Mouse (Mus musculus) midbrain, embryonic 16.5 days (tissue): ENCODE data around the gene Zcchc24. TPM values are rescaled to one million over a fixed set of nuclear protein-coding genes. Genes with fewer than 3 reads are reported as not detected.
A peak's percentile ranks its signal among the peaks of the same experiment; 100 is the strongest.

Experiments used
- ATAC-seq: fragments of 200-750 bp; cut with Nextera tagmentation; 2 replicates; pipeline ENCODE4 v1.8.0; 2017; ENCODE audit warnings: moderate TSS enrichment
- H3K27ac ChIP-seq: fragments of 300-500 bp; sonication (generic); 2 replicates; pipeline ENCODE4 v1.5.1; 2014; ENCODE audit warnings: mild to moderate bottlenecking, low read length, mixed read lengths
- H3K27me3 ChIP-seq: fragments of 300-500 bp; sonication (generic); 2 replicates; pipeline ENCODE4 v1.6.1; 2014; ENCODE audit warnings: low read depth, low read length, mixed read lengths; ENCODE audit not compliant: control insufficient read depth, insufficient read depth
- H3K36me3 ChIP-seq: fragments of 300-500 bp; sonication (generic); 2 replicates; pipeline ENCODE4 v1.6.1; 2014; ENCODE audit warnings: mild to moderate bottlenecking, low read length, moderate library complexity, mixed read lengths; ENCODE audit not compliant: control insufficient read depth, insufficient read depth
- H3K4me1 ChIP-seq: fragments of 300-500 bp; sonication (generic); 2 replicates; pipeline ENCODE4 v1.6.1; 2014; ENCODE audit warnings: mild to moderate bottlenecking, low read length, mixed read lengths; ENCODE audit not compliant: control insufficient read depth, insufficient read depth
- H3K4me2 ChIP-seq: fragments of 300-500 bp; sonication (generic); 2 replicates; pipeline ENCODE4 v1.6.1; 2014; ENCODE audit warnings: mild to moderate bottlenecking, low read length, mixed read lengths
- H3K4me3 ChIP-seq: fragments of 300-500 bp; sonication (generic); 2 replicates; pipeline ENCODE4 v1.5.1; 2014; ENCODE audit warnings: low read depth, mild to moderate bottlenecking, low read length, moderate library complexity, mixed read lengths
- H3K9ac ChIP-seq: fragments of 300-500 bp; sonication (generic); 2 replicates; pipeline ENCODE4 v1.6.1; 2014; ENCODE audit warnings: low read depth, low read length, mixed read lengths
- H3K9me3 ChIP-seq: fragments of 300-500 bp; sonication (generic); replicated peaks from 2 replicates; pipeline ENCODE4 v1.6.1; 2014; ENCODE audit warnings: mild to moderate bottlenecking, low read length, mixed read lengths; ENCODE audit not compliant: control insufficient read depth, poor library complexity, severe bottlenecking
- WGBS: fragments of 180-500 bp; shearing (Covaris S2); extraction: QIAGEN DNeasy Blood & Tissue Kit; methylation state at CpG from one replicate; pipeline ENCODE4 v1.1.7; 2014; 5-methylcytosine and 5-hydroxymethylcytosine counted together
- polyA plus RNA-seq: library from polyadenylated mRNA; unstranded; fragments of >200 nt; fragmentation: Nextera tagmentation; extraction: Ambion mirVana; gene quantifications from 2 replicates; pipeline ENCODE4 v1.2.1, GENCODE M21; 2015

The Zcchc24 gene
- polyA plus RNA-seq, 1 experiment from 2014 or later, result 12.2 TPM

DNA sequence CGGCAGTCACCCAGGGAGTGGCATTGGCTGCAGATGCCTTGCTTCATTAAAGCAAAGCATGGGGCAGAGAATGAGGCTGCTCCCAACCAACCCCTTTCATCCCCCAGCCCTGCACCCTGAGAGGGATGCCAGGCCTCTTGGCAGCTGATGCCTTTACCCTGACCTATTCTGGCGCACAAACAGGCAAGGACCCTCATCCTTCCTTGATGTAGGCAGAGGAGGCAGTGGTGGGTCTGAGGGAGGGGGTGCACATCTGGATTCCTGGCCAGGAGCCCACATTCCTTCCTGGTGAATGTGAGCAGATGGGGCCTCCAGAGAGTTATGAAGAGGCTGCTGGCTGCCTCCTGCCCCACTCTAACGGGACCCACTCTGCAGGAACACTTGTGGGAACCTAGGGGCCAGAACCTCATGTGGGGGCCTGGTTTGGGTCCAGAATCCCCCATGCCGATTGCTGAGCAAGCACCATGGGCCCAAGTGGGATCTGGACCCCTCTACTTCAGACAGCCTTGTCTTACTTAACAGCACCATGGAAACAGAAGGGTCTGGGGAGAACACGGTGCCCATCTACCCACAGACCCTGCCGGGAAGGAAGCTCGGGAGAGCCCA is 12.4 kb downstream of the Zcchc24 start:
- ATAC-seq, result 0 out of 2 replicates have a peak, but pooled peaks have one; percentile 39
- H3K27ac ChIP-seq, result peak overlapping the region; percentile 31; the same call in 1 of the 2 replicates

DNA sequence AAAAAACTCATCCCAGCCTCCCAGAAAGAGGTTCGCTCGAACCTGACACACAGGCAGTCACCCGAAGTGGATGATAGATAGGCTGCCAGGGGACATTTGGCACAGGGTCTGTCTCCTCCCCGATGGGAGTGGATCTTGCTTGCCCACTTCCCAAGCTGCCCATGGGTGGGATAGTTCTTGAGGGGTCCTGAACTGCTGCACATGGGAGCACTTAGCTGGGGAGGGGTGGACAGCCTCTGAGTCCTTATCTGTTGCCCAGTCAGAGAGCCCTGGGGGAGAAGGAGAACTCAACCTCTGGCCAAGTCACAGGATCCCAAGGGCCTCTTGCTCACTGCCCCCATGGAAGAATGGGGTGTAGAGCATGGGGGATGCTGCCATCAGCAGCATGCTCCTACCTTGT is 13.3 kb downstream of the Zcchc24 start:
- ATAC-seq, result no peak
- Histone ChIP-seq H3K9me3 (no peaks in the 10 kb centered on the region), H3K9ac (no peak overlapping the region), H3K36me3 (no peaks in the 10 kb centered on the region), H3K4me2 (no peak overlapping the region), H3K27ac (no peak overlapping the region), H3K4me3 (no peak overlapping the region), H3K27me3 (no peaks in the 10 kb centered on the region), H3K4me1 (peaks cover 12% of the 10 kb centered on the region)
- WGBS, result 56% methylated on average over 4 of the region's 4 CpGs

More for the DNA sequence above, 12.4 kb downstream of the Zcchc24 start:
- no peak overlapping the region for H3K9ac ChIP-seq
- H3K27me3 ChIP-seq, result no peaks in the 10 kb centered on the region
- H3K36me3 ChIP-seq, result no peaks in the 10 kb centered on the region
- peaks cover 12% of the 10 kb centered on the region for H3K4me1 ChIP-seq
- H3K9me3 ChIP-seq, result no peaks in the 10 kb centered on the region
- WGBS, result 71% methylated on average over 7 of the region's 7 CpGs
- H3K4me2 ChIP-seq, result no peak overlapping the region
- H3K4me3 ChIP-seq, result no peak overlapping the region

DNA sequence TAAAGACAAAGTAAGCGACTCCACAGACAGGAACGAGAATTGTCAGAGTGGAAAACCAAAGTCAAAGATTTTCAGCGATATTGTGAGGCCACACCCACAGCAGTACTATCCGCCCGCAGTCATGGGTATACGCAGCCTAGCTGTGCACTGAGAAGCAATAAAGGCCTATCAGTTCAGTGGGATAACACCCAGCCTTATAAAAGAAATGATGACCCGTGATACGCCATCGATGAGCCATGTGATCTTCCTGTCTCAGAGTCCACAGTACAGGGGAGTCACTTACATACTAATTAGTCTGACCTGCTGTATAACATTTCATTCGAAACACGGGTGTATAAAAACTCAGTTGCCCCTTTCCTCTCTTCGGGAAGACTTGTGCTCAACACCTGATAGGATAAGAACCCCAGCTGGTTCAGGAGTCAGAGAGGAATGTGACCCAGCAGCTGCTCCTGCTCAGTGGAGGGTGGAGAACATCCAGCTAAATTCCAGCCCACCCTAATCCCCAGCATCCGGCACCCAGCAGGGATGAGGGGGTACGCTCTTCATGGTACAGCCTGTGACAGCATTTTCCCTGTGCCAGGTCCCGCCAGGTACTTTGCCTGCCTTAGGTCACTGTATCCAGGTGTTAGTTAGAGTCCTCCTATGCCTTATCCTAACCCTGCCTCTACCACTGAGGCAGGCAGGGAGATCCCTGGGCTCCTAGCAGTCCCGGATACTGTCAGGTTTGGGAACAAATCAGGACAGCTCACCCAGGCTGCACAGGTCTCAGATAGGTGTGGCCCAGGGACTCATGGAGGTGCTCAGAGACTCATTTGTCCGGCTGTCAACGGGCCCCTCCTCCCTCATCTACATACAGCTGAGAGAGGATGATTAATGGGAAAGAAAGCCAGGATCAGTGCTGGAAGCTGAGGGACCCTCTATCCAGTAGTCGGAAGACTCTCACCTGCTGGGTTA is 14.0 kb downstream of the Zcchc24 start:
- Histone ChIP-seq H3K9me3 (no peaks in the 10 kb centered on the region), H3K36me3 (no peaks in the 10 kb centered on the region), H3K4me2 (no peak overlapping the region), H3K27me3 (no peaks in the 10 kb centered on the region), H3K9ac (no peak overlapping the region), H3K4me3 (no peak overlapping the region), H3K4me1 (peaks cover 12% of the 10 kb centered on the region), H3K27ac (no peak overlapping the region)
- 37% methylated on average over 19 of the region's 19 CpGs for WGBS
- no peak for ATAC-seq

DNA sequence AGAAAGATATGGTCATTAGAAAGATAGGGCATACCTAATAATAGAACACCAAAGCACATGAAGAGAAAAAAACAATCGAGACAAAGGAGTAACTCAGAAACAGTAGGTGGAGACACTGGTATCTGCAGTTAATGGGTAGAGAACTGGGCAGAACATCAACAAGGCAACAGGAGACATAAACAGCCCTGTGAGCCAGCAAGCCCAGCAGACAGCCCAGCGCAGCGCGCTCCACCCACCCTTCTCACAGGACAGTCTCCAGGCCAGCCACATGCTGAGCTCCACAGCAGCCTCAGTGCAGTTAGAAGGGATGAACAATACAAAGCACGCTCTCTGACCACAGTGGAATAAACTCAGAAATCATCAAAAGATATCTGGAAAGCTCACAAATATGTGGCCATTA is 15.8 kb downstream of the Zcchc24 start:
- Histone ChIP-seq H3K4me1 (peaks cover 12% of the 10 kb centered on the region), H3K4me2 (no peak overlapping the region), H3K27me3 (no peaks in the 10 kb centered on the region), H3K4me3 (no peak overlapping the region), H3K36me3 (no peaks in the 10 kb centered on the region), H3K27ac (no peak overlapping the region), H3K9ac (no peak overlapping the region), H3K9me3 (no peaks in the 10 kb centered on the region)
- ATAC-seq, result no peak
- WGBS, result 37% methylated on average over 5 of the region's 5 CpGs

DNA sequence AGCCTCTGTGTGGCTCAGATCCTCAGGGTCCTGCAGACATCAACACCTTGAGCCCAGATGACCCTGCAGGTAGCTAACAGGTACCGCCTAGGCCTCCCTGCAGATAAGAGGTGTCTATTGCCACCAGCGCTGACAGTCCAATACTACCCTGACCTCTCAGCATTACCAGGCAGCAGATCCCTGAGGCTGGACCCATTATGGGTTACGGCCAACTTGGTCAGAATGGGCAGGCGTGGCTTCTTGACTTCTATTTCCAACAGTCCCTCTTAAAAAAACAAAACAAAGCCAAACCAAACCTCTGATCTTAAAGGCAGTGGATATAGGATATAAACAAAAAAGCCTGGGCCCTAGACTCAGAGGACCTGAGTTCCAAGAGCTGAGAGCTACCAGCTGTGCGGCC is 17.8 kb downstream of the Zcchc24 start:
- Histone ChIP-seq H3K4me3 (no peak overlapping the region), H3K36me3 (no peaks in the 10 kb centered on the region), H3K27ac (no peak overlapping the region), H3K9ac (no peak overlapping the region), H3K27me3 (no peaks in the 10 kb centered on the region), H3K4me1 (peaks cover 5% of the 10 kb centered on the region; the same call in 1 of the 2 replicates), H3K9me3 (no peaks in the 10 kb centered on the region), H3K4me2 (no peak overlapping the region)
- no peak for ATAC-seq
- WGBS, result 88% methylated on average over 5 of the region's 5 CpGs

DNA sequence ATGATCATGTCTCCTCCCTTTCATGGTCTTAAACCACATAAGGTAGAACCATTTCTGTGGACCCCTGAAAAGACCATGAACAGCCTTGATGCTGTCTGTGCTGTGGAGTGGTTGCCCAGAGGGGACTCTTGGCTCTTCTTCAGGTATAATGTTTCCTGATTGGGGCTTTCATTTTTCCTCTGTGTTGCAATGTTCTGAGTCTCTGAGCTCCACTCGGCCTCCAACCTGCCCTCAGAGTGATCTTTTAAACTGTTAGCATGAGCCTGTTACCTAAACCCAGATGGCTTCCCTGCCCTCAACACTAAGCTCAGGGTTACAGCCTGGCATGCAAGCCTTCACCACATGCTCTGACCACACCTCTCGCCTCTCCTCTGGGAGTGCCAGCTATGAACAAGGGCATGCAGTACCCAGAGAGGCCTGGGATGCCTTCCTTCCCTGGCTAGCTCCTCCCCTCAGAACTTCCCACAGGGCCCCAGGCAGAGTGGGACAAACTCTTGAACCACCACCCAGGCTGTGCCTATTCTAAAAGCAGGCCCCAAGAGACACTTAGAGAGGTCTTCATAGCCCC is 18.3 kb downstream of the Zcchc24 start:
- peaks cover 3% of the 10 kb centered on the region; the same call in 1 of the 2 replicates for H3K4me1 ChIP-seq
- H3K4me2 ChIP-seq, result no peak overlapping the region
- H3K27ac ChIP-seq, result no peak overlapping the region
- ATAC-seq, result no peak
- H3K9me3 ChIP-seq, result no peaks in the 10 kb centered on the region
- no peak overlapping the region for H3K4me3 ChIP-seq
- H3K27me3 ChIP-seq, result no peaks in the 10 kb centered on the region
- H3K36me3 ChIP-seq, result no peaks in the 10 kb centered on the region
- WGBS, result 96% methylated on average over 2 of the region's 2 CpGs
- H3K9ac ChIP-seq, result no peak overlapping the region

DNA sequence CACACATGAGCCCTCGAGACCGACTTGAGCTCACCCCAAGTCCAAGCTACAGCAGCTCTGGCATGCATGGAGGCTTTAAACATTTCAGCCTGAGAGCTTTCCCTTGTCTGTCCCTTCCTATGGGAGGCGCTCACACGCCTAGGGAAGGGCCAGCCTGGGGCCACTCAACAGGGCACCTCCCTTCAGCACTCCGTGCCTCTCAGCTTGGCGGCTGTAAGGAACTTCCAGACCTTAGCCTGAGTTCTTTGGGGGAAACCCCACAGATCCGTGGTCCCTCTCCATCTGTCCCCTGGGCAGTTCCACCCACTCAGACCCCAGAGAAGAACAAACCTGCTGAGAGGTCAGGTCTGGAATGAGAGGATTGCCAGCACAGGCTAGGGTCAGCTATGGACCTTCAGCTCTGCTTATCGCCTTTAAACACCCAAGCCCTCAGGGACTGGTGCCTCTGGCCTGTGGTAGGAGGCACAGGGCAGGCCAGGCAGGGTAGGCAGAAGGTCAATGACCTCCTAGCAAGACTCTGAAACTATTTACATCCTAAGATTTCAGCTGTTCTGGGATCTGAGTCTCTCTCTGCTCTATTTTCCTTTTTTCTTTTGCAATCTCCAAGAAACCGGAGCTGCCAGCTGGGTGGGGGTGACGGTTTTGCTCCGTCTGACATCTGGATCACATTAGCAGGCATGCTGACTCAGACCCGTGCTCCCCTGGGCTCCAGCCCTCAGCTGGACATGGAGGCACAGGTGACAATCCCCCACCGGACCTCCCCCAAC is 19.5 kb downstream of the Zcchc24 start:
- H3K4me1 ChIP-seq, result no peaks in the 10 kb centered on the region
- no peak overlapping the region for H3K9ac ChIP-seq
- 54% methylated on average over 13 of the region's 13 CpGs for WGBS
- H3K4me3 ChIP-seq, result no peak overlapping the region
- H3K36me3 ChIP-seq, result no peaks in the 10 kb centered on the region
- H3K27me3 ChIP-seq, result no peaks in the 10 kb centered on the region
- no peak overlapping the region for H3K27ac ChIP-seq
- H3K9me3 ChIP-seq, result no peaks in the 10 kb centered on the region
- no peak overlapping the region for H3K4me2 ChIP-seq
- no peak for ATAC-seq

DNA sequence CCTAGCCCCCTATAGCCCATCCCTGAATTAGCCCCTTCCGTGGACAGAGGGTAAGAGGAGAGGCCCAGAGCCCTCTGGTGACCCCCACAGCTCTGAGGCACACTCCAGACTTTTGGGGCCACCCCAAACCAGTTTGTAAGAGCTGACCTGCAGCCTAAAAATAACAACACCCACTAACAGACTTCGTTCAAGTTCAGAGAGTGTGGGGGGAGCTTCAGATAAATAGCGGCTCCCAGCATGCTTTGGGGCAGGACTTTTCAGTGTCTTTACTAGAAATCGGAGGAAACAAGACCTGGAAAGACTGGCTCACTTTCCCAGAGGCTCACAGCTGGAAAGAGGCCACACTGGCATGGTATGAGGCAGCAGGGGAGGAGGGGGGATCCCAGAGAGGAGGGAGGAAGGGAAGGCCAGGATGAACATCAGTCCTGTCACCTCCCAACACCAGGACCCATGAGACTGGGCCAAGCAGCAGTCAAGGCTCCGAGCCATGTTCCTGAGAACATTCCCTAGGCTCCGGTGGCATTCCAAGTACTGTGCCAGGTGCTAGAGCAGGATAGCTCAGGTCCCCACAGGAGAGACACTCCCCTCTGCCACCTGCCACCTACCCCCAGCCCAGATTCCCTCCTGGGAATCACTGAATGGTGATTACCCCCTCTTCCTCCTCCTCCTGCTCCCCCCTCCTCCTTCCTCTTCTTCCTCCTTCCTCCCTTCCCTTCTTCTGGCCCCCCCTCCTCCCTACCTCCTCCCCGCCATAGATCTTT is 20.7 kb downstream of the Zcchc24 start:
- no peaks in the 10 kb centered on the region for H3K36me3 ChIP-seq
- ATAC-seq, result no peak
- H3K27ac ChIP-seq, result no peak overlapping the region
- no peak overlapping the region for H3K4me3 ChIP-seq
- H3K9me3 ChIP-seq, result no peaks in the 10 kb centered on the region
- no peaks in the 10 kb centered on the region for H3K4me1 ChIP-seq
- no peak overlapping the region for H3K4me2 ChIP-seq
- 81% methylated on average over 7 of the region's 7 CpGs for WGBS
- H3K9ac ChIP-seq, result no peak overlapping the region
- H3K27me3 ChIP-seq, result no peaks in the 10 kb centered on the region
